Mouse (Mus musculus): ENCODE data around the gene Sspo.

- TF ChIP-seq CTCF (IDR thresholded peaks at IDR 0.05; ENCODE audit: low read depth, low read length): no peak
- no peak for TF ChIP-seq TAL1 (conservative IDR thresholded peaks at IDR 0.05; ENCODE audit: low read depth, low read length)
Observed at GRCm38 (mm10) chr6:48446256-48446655, 1.8 kb upstream of the Sspo start.

Data from G1E (cell line).